Mouse (Mus musculus) liver, embryonic 12.5 days (tissue): ENCODE measurements around the gene Fndc10. TPM values are rescaled to one million over a fixed set of nuclear protein-coding genes. Genes with fewer than 3 reads are reported as not detected.
A peak's percentile ranks its signal among the peaks of the same experiment; 100 is the strongest.

Source experiments
- ATAC-seq: fragments of 200-750 bp; cut with Nextera tagmentation; 2 replicates; pipeline ENCODE4 v1.8.0; 2017; ENCODE audit warnings: moderate number of reproducible peaks, mild to moderate bottlenecking, moderate library complexity
- H3K27ac ChIP-seq: fragments of 300-500 bp; sonication (generic); 2 replicates; pipeline ENCODE4 v1.5.1; 2016; ENCODE audit warnings: mild to moderate bottlenecking
- H3K27me3 ChIP-seq: fragments of 300-500 bp; sonication (generic); replicated peaks from 2 replicates; pipeline ENCODE4 v1.6.1; 2016; ENCODE audit warnings: mild to moderate bottlenecking, moderate library complexity
- H3K36me3 ChIP-seq: fragments of 300-500 bp; sonication (generic); 2 replicates; pipeline ENCODE4 v1.6.1; 2016; ENCODE audit warnings: mild to moderate bottlenecking, moderate library complexity
- H3K4me1 ChIP-seq: fragments of 300-500 bp; sonication (generic); 2 replicates; pipeline ENCODE4 v1.6.1; 2016
- H3K4me2 ChIP-seq: fragments of 300-500 bp; sonication (generic); 2 replicates; pipeline ENCODE4 v1.6.1; 2016; ENCODE audit warnings: mild to moderate bottlenecking, moderate library complexity
- H3K4me3 ChIP-seq: fragments of 300-500 bp; sonication (generic); 2 replicates; pipeline ENCODE4 v1.5.1; 2016; ENCODE audit warnings: mild to moderate bottlenecking, moderate library complexity
- H3K9ac ChIP-seq: fragments of 300-500 bp; sonication (generic); 2 replicates; pipeline ENCODE4 v1.6.1; 2016; ENCODE audit warnings: mild to moderate bottlenecking, moderate library complexity
- H3K9me3 ChIP-seq: fragments of 300-500 bp; sonication (generic); replicated peaks from 2 replicates; pipeline ENCODE4 v1.6.1; 2016; ENCODE audit warnings: mild to moderate bottlenecking, moderate library complexity
- WGBS: fragments of 180-500 bp; shearing (Covaris S2); methylation state at CpG from one replicate; pipeline ENCODE4 v1.1.7; 2016; ENCODE audit not compliant: insufficient replicate concordance; 5-methylcytosine and 5-hydroxymethylcytosine counted together
- polyA plus RNA-seq: library from polyadenylated mRNA; unstranded; fragments of >200 nt; fragmentation: Nextera tagmentation; extraction: Ambion mirVana; gene quantifications from 2 replicates; pipeline ENCODE4 v1.2.1, GENCODE M21; 2016

The Fndc10 gene
- polyA plus RNA-seq, 1 experiment from 2014 or later: 1.9 TPM

DNA sequence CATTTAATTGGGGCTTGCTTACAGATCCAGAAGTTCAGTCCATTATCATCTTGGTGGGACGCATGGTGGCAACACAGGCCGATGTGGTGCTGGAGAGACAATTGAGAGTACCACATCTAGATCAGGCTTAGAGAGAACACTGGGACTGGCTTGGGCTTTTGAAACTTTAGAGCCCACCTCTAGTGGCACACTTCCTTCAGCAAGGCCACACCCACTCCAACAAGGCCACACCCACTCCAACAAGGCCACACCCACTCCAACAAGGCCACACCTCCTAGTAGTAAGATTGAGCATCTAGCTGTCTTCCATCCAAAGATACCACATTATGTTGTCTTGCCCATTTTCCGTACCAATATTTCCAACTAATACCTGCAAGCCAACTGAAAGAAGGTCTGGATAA, 1.7 kb upstream of the Fndc10 start:
- Histone ChIP-seq H3K27me3 (peaks cover 70% of the 10 kb centered on the region), H3K4me3 (no peak overlapping the region), H3K4me2 (no peak overlapping the region), H3K27ac (no peak overlapping the region), H3K9me3 (no peaks in the 10 kb centered on the region), H3K4me1 (peaks cover 9% of the 10 kb centered on the region), H3K36me3 (no peaks in the 10 kb centered on the region), H3K9ac (no peak overlapping the region)
- no peak for ATAC-seq
- 84% methylated on average over 3 of the region's 3 CpGs for WGBS

- H3K9ac ChIP-seq: peak overlapping the region; percentile 58; the same call in 1 of the 2 replicates
- ATAC-seq: peak; percentile 21; the same call in 1 of the 2 replicates
- no peaks in the 10 kb centered on the region for H3K36me3 ChIP-seq
- peaks cover 9% of the 10 kb centered on the region for H3K4me1 ChIP-seq
- H3K4me2 ChIP-seq: peak overlapping the region; percentile 82
- H3K27ac ChIP-seq: 0 out of 2 replicates have a peak overlapping the region, but pooled peaks have one; percentile 20
- peak overlapping the region; percentile 61 for H3K4me3 ChIP-seq
- WGBS: 1% methylated on average over 92 of the region's 92 CpGs
- H3K9me3 ChIP-seq: no peaks in the 10 kb centered on the region
- H3K27me3 ChIP-seq: peaks cover 70% of the 10 kb centered on the region
Observed at GRCm38 (mm10) chr4:155694482-155695401, 600 bp downstream of the Fndc10 start.

DNA sequence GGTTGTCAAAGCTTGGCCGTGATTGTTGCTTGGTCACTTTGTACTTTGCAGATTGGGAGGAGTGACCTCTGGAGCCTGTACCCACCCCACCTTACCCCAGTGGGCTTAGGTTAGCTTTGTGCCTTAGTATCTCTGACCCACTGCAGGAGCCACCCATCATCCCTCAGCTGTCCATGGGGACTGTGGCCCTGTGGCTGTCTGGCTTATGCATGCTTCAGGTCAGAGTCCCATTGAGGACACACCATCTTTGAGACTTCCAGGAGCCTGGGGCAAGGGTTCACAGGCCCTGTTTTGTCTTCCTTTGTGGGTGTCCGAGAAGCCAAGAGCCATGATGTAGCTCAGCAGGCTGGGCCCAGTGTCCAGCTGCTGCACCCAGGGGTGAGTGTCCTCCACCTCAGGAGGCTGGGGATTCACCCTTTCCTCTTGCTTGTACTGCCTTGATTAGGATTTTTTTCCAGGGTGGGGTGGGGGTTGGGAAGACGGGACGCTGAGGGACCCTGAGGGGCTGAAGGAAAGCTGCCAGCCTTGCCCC, 1.5 kb downstream of the Fndc10 start:
- Histone ChIP-seq H3K27me3 (peaks cover 66% of the 10 kb centered on the region), H3K36me3 (no peaks in the 10 kb centered on the region), H3K27ac (no peak overlapping the region), H3K9ac (no peak overlapping the region), H3K9me3 (no peaks in the 10 kb centered on the region), H3K4me1 (peaks cover 9% of the 10 kb centered on the region), H3K4me2 (peak overlapping the region; percentile 82), H3K4me3 (no peak overlapping the region)
- ATAC-seq: no peak
- 65% methylated on average over 4 of the region's 4 CpGs for WGBS

- H3K27ac ChIP-seq: no peak overlapping the region
- WGBS: 46% methylated on average over 16 of the region's 16 CpGs
- H3K4me2 ChIP-seq: no peak overlapping the region
- H3K4me1 ChIP-seq: peaks cover 9% of the 10 kb centered on the region
- ATAC-seq: no peak
- H3K36me3 ChIP-seq: no peaks in the 10 kb centered on the region
- no peak overlapping the region for H3K9ac ChIP-seq
- H3K9me3 ChIP-seq: no peaks in the 10 kb centered on the region
- no peak overlapping the region for H3K4me3 ChIP-seq
- H3K27me3 ChIP-seq: peaks cover 57% of the 10 kb centered on the region
Observed at GRCm38 (mm10) chr4:155696261-155697255, 2.4 kb downstream of the Fndc10 start.

DNA sequence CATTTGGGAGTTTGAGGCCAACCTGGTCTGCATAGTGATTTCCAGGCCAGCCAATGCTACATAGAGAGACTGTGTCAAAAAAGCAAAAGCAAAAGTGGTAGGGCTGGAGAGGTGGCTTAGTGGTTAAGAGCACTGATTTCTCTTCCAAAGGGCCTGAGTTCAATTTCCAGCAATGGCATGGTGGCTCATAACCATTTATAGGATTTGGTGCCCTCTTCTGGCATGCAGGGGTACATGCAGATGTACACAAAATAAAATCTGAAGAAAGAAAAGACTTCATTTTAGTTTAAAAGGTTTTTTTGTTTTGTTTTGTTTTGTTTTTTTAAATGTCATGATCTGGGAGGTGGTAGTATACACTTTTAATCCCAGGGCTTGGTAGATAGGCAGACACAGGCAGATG, 6.3 kb downstream of the Fndc10 start:
- no peak for ATAC-seq
- Histone ChIP-seq H3K36me3 (no peaks in the 10 kb centered on the region), H3K27ac (no peak overlapping the region), H3K9me3 (no peaks in the 10 kb centered on the region), H3K9ac (no peak overlapping the region), H3K4me1 (peaks cover 9% of the 10 kb centered on the region), H3K4me3 (no peak overlapping the region), H3K4me2 (no peak overlapping the region), H3K27me3 (peaks cover 20% of the 10 kb centered on the region)

DNA sequence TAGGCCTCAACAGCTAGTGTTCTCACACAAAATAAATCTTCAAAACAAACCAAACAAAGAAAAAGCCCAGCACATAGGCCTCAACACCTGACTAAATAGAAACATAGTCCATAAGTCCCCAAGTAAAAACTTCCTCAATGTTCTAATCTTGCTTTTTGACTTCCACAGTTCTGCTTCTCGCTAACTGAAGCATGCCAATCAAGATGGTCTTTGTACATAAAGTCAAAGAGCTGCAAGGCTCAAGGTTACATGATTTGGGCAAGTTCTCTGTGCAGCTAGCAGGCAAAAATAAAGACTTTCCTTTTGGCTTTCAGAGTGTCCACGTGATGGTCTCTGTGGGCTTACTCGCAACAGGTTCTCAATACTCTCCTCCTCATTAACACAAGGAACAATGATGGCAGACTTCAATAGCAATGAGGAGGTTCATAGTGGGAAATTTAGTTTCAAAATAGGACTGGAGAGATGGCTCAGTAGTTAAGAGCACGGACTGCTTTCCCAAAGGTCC, 9.3 kb downstream of the Fndc10 start:
- peaks cover 8% of the 10 kb centered on the region for H3K36me3 ChIP-seq
- ATAC-seq: no peak
- peak overlapping the region; percentile 6; the same call in 1 of the 2 replicates for H3K9ac ChIP-seq
- H3K27ac ChIP-seq: no peak overlapping the region
- H3K4me2 ChIP-seq: peak overlapping the region; percentile 76
- H3K27me3 ChIP-seq: no peaks in the 10 kb centered on the region
- WGBS: 86% methylated on average over 4 of the region's 4 CpGs
- peak overlapping the region; percentile 92; the same call in 1 of the 2 replicates for H3K4me3 ChIP-seq
- peaks cover 34% of the 10 kb centered on the region for H3K4me1 ChIP-seq
- H3K9me3 ChIP-seq: no peaks in the 10 kb centered on the region

DNA sequence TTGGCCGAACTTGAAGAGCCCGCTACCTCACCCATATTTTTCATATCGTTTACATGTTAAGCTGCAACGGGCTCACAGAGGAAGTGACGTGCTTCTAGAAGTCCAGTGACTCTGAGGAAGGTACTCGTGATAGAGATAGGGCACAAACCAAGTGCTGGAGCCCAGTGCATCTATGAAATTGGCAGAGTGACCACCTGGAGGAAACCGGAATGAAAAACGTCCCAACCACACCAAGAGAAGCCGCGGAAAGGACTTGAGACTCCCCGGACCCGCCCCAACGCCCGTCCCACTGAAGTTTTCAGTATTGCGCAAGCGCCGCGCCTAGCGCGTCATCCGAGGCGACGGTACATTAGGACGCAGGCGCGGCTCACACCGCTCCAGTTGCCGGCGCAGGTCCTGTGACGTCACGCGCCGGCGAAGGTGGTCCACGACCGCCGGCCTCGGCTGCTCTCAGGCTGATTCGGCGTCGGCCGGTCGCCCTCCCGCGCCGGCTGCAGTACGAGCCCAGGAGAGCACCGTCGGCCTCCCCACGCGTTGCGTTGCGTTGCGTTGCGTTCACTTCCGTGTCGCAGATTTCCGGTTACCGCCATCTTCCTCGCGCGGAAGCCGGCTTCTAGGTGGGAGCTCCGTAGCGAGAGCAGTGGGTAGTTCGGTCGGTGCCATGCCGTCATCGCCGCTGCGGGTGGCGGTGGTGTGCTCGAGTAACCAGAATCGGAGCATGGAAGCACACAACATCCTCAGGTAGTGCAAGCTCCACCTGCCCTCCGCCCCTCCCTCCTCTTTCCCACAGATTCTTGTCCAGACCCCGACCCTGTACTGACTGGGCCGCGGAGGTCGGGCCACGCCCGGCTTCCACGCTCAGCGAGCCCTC, 10.8 kb downstream of the Fndc10 start, which contains the start of gene Ssu72:
TSS of gene Ssu72 (plus strand) at position 80 of the 871 bp plus-strand sequence.
- peak within 1 kb of the TSS; percentile 93 for H3K27ac ChIP-seq
- H3K27me3 ChIP-seq: no peaks in the 10 kb centered on the region
- ATAC-seq: peak; percentile 93
- H3K4me3 ChIP-seq: peak within 1 kb of the TSS; percentile 92
- H3K9me3 ChIP-seq: no peaks in the 10 kb centered on the region
- peaks cover 8% of the 10 kb centered on the region for H3K36me3 ChIP-seq
- WGBS: under 1% methylated on average over 83 of the region's 83 CpGs
- peaks cover 49% of the 10 kb centered on the region for H3K4me1 ChIP-seq
- peak within 1 kb of the TSS; percentile 76 for H3K4me2 ChIP-seq
- H3K9ac ChIP-seq: peak within 1 kb of the TSS; percentile 93

DNA sequence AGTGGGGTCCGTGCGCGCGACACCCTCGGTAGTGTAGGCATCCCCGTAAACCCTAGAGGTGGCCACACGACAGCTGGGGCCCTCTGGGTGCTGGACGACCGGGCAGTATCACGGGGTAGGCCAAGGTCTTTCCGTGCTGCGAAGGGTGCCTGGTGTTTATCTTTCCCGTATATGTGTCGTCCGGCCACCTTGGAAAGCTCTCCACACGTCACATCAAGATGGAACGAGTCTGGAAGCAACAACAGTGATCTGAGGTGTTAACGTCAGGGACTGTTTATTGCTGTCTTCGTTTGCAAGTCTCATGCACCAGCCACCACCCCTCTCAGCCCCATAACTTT, 11.4 kb downstream of the Fndc10 start:
- Histone ChIP-seq H3K4me2 (peak overlapping the region; percentile 76), H3K4me1 (peaks cover 55% of the 10 kb centered on the region), H3K9me3 (no peaks in the 10 kb centered on the region), H3K27ac (peak overlapping the region; percentile 93), H3K27me3 (no peaks in the 10 kb centered on the region), H3K9ac (peak overlapping the region; percentile 93), H3K36me3 (peaks cover 8% of the 10 kb centered on the region), H3K4me3 (peak overlapping the region; percentile 92)
- WGBS: under 1% methylated on average over 19 of the region's 19 CpGs
- no peak for ATAC-seq

DNA sequence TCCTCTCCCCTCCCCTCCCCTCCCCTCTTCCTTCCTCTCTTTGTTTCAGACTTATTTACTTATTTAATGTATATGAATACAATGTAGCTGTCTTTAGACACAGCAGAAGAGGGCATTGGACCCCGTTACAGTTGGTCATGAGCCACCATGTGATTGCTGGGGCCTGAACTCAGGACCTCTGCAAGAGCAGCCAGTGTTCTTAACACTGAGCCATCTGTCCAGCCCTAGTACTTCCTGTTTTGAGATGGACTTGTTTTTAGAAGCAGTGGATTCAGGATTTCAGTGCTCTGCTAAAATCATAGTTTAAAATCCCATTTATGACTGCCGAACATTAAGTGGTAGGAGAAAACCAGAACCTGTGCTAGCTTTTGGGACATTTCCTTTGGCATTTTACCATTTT, 14.4 kb downstream of the Fndc10 start:
- H3K9me3 ChIP-seq: no peaks in the 10 kb centered on the region
- H3K9ac ChIP-seq: no peak overlapping the region
- peaks cover 12% of the 10 kb centered on the region for H3K36me3 ChIP-seq
- peaks cover 61% of the 10 kb centered on the region for H3K4me1 ChIP-seq
- no peaks in the 10 kb centered on the region for H3K27me3 ChIP-seq
- no peak for ATAC-seq
- no peak overlapping the region for H3K4me2 ChIP-seq
- H3K27ac ChIP-seq: no peak overlapping the region
- no peak overlapping the region for H3K4me3 ChIP-seq
- WGBS: 72% methylated on average over 2 of the region's 2 CpGs

DNA sequence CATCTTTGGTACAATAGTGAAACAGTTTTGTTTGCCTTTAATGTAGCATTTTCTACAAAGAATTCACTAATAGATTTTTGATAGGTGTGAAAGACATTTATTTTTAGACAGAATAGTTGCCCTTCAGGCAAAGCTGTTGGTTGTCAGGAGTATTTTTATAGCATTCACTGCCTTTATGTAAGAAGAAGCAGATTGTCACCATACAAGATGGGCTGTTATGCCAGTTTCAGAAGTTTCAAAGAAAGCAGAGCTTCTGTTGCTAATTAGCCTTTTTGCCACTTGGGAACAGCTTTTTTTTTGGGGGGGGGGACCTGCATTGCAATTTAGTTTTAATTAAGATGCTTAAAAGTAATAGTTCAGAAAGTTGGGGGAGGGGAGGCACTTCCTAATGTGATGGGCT, 14.8 kb downstream of the Fndc10 start:
- Histone ChIP-seq H3K9ac (no peak overlapping the region), H3K4me3 (no peak overlapping the region), H3K27me3 (no peaks in the 10 kb centered on the region), H3K27ac (peak overlapping the region; percentile 2; the same call in 1 of the 2 replicates), H3K4me2 (no peak overlapping the region), H3K36me3 (peaks cover 16% of the 10 kb centered on the region), H3K4me1 (peaks cover 57% of the 10 kb centered on the region), H3K9me3 (no peaks in the 10 kb centered on the region)
- ATAC-seq: no peak
